Mouse (Mus musculus) neural tube, embryonic 11.5 days (tissue): ENCODE results near the gene Timp2. TPM values are rescaled to one million over a fixed set of nuclear protein-coding genes. Genes with fewer than 3 reads are reported as not detected.
A peak's percentile ranks its signal among the peaks of the same experiment; 100 is the strongest.

Source experiments
- ATAC-seq: fragments of 200-750 bp; cut with Nextera tagmentation; 2 replicates; pipeline ENCODE4 v1.8.0; 2017; ENCODE audit warnings: moderate number of reproducible peaks, mild to moderate bottlenecking, moderate TSS enrichment, moderate library complexity; ENCODE audit not compliant: insufficient read depth, low FRiP score, low TSS enrichment
- DNase-seq: peaks from one replicate; pipeline ENCODE4 v3.0.0-alpha.2; 2015; ENCODE audit warnings: low spot score
- H3K27ac ChIP-seq: fragments of 300-500 bp; sonication (generic); 2 replicates; pipeline ENCODE4 v1.5.1; 2014; ENCODE audit warnings: low read depth, mild to moderate bottlenecking, low read length
- H3K27me3 ChIP-seq: fragments of 300-500 bp; sonication (generic); 2 replicates; pipeline ENCODE4 v1.6.1; 2014; ENCODE audit warnings: mild to moderate bottlenecking, low read length, mixed read lengths; ENCODE audit not compliant: control insufficient read depth, insufficient read depth
- H3K36me3 ChIP-seq: fragments of 300-500 bp; sonication (generic); 2 replicates; pipeline ENCODE4 v1.6.1; 2014; ENCODE audit warnings: mild to moderate bottlenecking, low read length, moderate library complexity, mixed read lengths; ENCODE audit not compliant: control insufficient read depth, insufficient read depth
- H3K4me1 ChIP-seq: fragments of 300-500 bp; sonication (generic); 2 replicates; pipeline ENCODE4 v1.6.1; 2014; ENCODE audit warnings: low read length, mixed read lengths; ENCODE audit not compliant: control insufficient read depth, insufficient read depth
- H3K4me2 ChIP-seq: fragments of 300-500 bp; sonication (generic); 2 replicates; pipeline ENCODE4 v1.6.1; 2014; ENCODE audit warnings: low read depth, mild to moderate bottlenecking, moderate library complexity
- H3K4me3 ChIP-seq: fragments of 300-500 bp; sonication (generic); 2 replicates; pipeline ENCODE4 v1.5.1; 2014; ENCODE audit warnings: low read depth, low read length
- H3K9ac ChIP-seq: fragments of 300-500 bp; sonication (generic); 2 replicates; pipeline ENCODE4 v1.6.1; 2014; ENCODE audit warnings: mild to moderate bottlenecking, low read length
- H3K9me3 ChIP-seq: fragments of 300-500 bp; sonication (generic); 2 replicates; pipeline ENCODE4 v1.6.1; 2016; ENCODE audit warnings: low read length; ENCODE audit not compliant: control insufficient read depth
- WGBS: fragments of 180-500 bp; shearing (Covaris S2); extraction: QIAGEN DNeasy Blood & Tissue Kit; methylation state at CpG from one replicate; pipeline ENCODE4 v1.1.7; 2014; 5-methylcytosine and 5-hydroxymethylcytosine counted together
- polyA plus RNA-seq: library from polyadenylated mRNA; unstranded; fragments of >200 nt; fragmentation: Nextera tagmentation; extraction: Ambion mirVana; gene quantifications from 2 replicates; pipeline ENCODE4 v1.2.1, GENCODE M21; 2014

Gene Timp2
- polyA plus RNA-seq, 1 experiment from 2014 or later = 46.4 TPM

DNA sequence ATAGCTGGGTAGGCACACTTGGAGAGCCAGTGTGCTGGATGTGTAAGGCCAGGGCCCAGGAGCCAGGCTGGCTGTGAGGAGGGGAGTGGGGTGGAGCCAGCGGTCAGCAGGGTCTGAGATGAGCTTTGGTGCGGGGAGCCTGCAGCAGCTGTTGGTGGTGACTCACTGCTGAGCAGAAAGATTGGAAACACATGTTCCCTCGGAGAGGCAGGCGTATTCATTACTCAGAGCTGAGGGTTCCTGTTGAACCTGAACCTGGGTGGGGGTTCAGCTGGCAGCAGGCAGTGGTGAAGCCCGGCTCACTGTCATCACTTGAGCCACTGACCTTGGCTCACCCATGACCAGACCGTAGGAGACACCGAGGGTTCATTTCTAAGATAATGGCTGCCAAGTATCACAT, 9.6 kb upstream of the Timp2 start:
- Histone ChIP-seq H3K9me3 (no peaks in the 10 kb centered on the region), H3K27ac (no peak overlapping the region), H3K27me3 (no peaks in the 10 kb centered on the region), H3K9ac (no peak overlapping the region), H3K4me1 (0 out of 2 replicates have a peak, but pooled peaks cover 6% of the 10 kb centered on the region), H3K4me2 (no peak overlapping the region), H3K36me3 (no peaks in the 10 kb centered on the region), H3K4me3 (no peak overlapping the region)
- peak; percentile 42 for DNase-seq
- no peak for ATAC-seq
- 51% methylated on average over 7 of the region's 7 CpGs for WGBS

- H3K9me3 ChIP-seq = no peaks in the 10 kb centered on the region
- H3K4me2 ChIP-seq = no peak overlapping the region
- no peaks in the 10 kb centered on the region for H3K27me3 ChIP-seq
- 0 out of 2 replicates have a peak, but pooled peaks cover 6% of the 10 kb centered on the region for H3K4me1 ChIP-seq
- no peak overlapping the region for H3K4me3 ChIP-seq
- no peak for DNase-seq
- no peaks in the 10 kb centered on the region for H3K36me3 ChIP-seq
- no peak overlapping the region for H3K9ac ChIP-seq
- no peak for ATAC-seq
- WGBS = 84% methylated on average over 4 of the region's 4 CpGs
- no peak overlapping the region for H3K27ac ChIP-seq
These were observed 8.5 kb upstream of the Timp2 start for GRCm38 (mm10) chr11:118364021-118364420.

- 0 out of 2 replicates have a peak, but pooled peaks cover 6% of the 10 kb centered on the region for H3K4me1 ChIP-seq
- WGBS = 4% methylated on average over 8 of the region's 8 CpGs
- no peaks in the 10 kb centered on the region for H3K9me3 ChIP-seq
- no peaks in the 10 kb centered on the region for H3K36me3 ChIP-seq
- H3K27ac ChIP-seq = no peak overlapping the region
- 0 out of 2 replicates have a peak overlapping the region, but pooled peaks have one; percentile 6 for H3K4me2 ChIP-seq
- no peaks in the 10 kb centered on the region for H3K27me3 ChIP-seq
- 0 out of 2 replicates have a peak overlapping the region, but pooled peaks have one; percentile 8 for H3K9ac ChIP-seq
- H3K4me3 ChIP-seq = no peak overlapping the region
- DNase-seq (peak; percentile 38), ATAC-seq (no peak)
These were observed 7.5 kb upstream of the Timp2 start for GRCm38 (mm10) chr11:118362971-118363518.

- ATAC-seq (no peak), DNase-seq (no peak)
- WGBS = 70% methylated on average over 1 of the region's 1 CpGs
- Histone ChIP-seq H3K4me1 (0 out of 2 replicates have a peak, but pooled peaks cover 6% of the 10 kb centered on the region), H3K9me3 (no peaks in the 10 kb centered on the region), H3K4me2 (0 out of 2 replicates have a peak overlapping the region, but pooled peaks have one; percentile 6), H3K27ac (no peak overlapping the region), H3K27me3 (no peaks in the 10 kb centered on the region), H3K4me3 (no peak overlapping the region), H3K36me3 (no peaks in the 10 kb centered on the region), H3K9ac (0 out of 2 replicates have a peak overlapping the region, but pooled peaks have one; percentile 18)
These were observed 7.0 kb upstream of the Timp2 start for GRCm38 (mm10) chr11:118362501-118362900.

- no peak overlapping the region for H3K4me2 ChIP-seq
- 71% methylated on average over 10 of the region's 10 CpGs for WGBS
- ATAC-seq (no peak), DNase-seq (no peak)
- H3K27me3 ChIP-seq = no peaks in the 10 kb centered on the region
- H3K9me3 ChIP-seq = no peaks in the 10 kb centered on the region
- H3K36me3 ChIP-seq = no peaks in the 10 kb centered on the region
- 0 out of 2 replicates have a peak, but pooled peaks cover 6% of the 10 kb centered on the region for H3K4me1 ChIP-seq
- no peak overlapping the region for H3K4me3 ChIP-seq
- no peak overlapping the region for H3K27ac ChIP-seq
- no peak overlapping the region for H3K9ac ChIP-seq
These were observed 5.4 kb upstream of the Timp2 start for GRCm38 (mm10) chr11:118360907-118361341.

DNA sequence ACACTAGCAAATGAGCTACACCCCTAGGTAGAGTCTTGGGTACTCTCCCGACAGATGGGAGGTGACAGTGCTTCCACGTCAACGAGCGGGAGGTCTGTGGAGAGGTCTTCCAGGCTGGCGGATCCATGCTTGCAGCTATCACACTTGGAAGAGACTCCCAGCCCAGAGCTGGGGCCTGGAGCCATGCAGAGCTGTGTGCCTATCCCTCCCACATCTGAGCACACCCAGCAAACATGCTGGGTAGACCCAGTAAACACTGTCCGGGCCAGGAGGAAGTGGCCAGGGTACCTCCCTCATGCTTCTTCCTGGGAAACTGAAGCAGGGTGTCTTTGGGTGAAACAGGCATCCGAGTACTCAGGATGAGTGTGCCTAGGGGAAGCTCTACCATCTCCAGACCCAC, 5.0 kb upstream of the Timp2 start:
- Histone ChIP-seq H3K4me3 (no peak overlapping the region), H3K36me3 (no peaks in the 10 kb centered on the region), H3K4me2 (no peak overlapping the region), H3K9me3 (no peaks in the 10 kb centered on the region), H3K4me1 (peaks cover 9% of the 10 kb centered on the region; the same call in 1 of the 2 replicates), H3K9ac (no peak overlapping the region), H3K27me3 (no peaks in the 10 kb centered on the region), H3K27ac (no peak overlapping the region)
- DNase-seq (no peak), ATAC-seq (no peak)
- 81% methylated on average over 7 of the region's 7 CpGs for whole genome bisulfite sequencing

- H3K9ac ChIP-seq = peak overlapping the region; percentile 91
- H3K27me3 ChIP-seq = no peaks in the 10 kb centered on the region
- peak overlapping the region; percentile 73 for H3K27ac ChIP-seq
- under 1% methylated on average over 35 of the region's 43 CpGs for WGBS
- peak; percentile 91 for ATAC-seq
- no peaks in the 10 kb centered on the region for H3K9me3 ChIP-seq
- H3K4me3 ChIP-seq = peak overlapping the region; percentile 78
- DNase-seq = peak; percentile 88
- H3K4me1 ChIP-seq = peaks cover 17% of the 10 kb centered on the region
- H3K4me2 ChIP-seq = peak overlapping the region; percentile 88
- H3K36me3 ChIP-seq = no peaks in the 10 kb centered on the region
These were observed 335 bp downstream of the Timp2 start for GRCm38 (mm10) chr11:118355205-118355604.

DNA sequence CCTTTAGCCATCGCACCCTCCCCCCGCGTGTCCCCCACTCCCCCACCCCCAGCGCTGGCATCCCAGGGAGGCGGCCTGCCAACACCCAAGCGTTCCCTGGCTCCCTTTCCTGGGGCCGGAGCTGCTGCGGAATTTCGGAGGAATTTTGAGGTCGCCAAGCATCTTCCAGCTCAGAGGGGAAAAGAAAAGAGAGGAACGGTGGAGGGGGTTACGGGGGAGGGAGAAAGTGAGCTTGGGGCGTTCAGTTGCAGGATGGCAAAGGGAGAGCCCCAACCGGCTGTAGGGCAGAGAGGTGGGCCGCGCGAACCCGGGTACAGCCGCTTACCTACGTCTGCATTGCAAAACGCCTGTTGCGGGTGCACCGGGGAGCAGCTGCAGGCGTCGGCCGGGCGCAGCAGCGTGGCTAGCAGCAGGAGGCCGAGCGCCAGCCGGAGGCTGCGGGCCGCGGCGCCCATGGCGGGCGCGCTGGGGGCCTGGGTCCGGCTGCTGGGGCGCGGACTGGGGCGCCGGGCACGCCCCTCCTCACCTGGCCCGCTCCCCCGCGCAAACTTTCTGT, 826 bp downstream of the Timp2 start:
- DNase-seq (no peak), ATAC-seq (peak; percentile 58; the same call in 1 of the 2 replicates)
- WGBS = under 1% methylated on average over 46 of the region's 47 CpGs
- peak overlapping the region; percentile 78 for H3K4me3 ChIP-seq
- H3K27me3 ChIP-seq = no peaks in the 10 kb centered on the region
- peaks cover 17% of the 10 kb centered on the region for H3K4me1 ChIP-seq
- H3K36me3 ChIP-seq = no peaks in the 10 kb centered on the region
- peak overlapping the region; percentile 91 for H3K9ac ChIP-seq
- H3K9me3 ChIP-seq = no peaks in the 10 kb centered on the region
- H3K4me2 ChIP-seq = peak overlapping the region; percentile 88
- H3K27ac ChIP-seq = peak overlapping the region; percentile 73

GRCm38 (mm10) chr11:118349494-118349893, 6.0 kb downstream of the Timp2 start:
- ATAC-seq (no peak), DNase-seq (no peak)
- 93% methylated on average over 5 of the region's 5 CpGs for WGBS
- Histone ChIP-seq H3K9me3 (no peaks in the 10 kb centered on the region), H3K4me2 (no peak overlapping the region), H3K27me3 (no peaks in the 10 kb centered on the region), H3K36me3 (no peaks in the 10 kb centered on the region; the same call in 1 of the 2 replicates), H3K4me3 (no peak overlapping the region), H3K4me1 (peaks cover 11% of the 10 kb centered on the region), H3K27ac (no peak overlapping the region), H3K9ac (no peak overlapping the region)
